Mouse (Mus musculus): Measurements from ENCODE around the gene Tbc1d21. TPM values are rescaled to one million over a fixed set of nuclear protein-coding genes. Genes with fewer than 3 reads are reported as not detected.

Tbc1d21 gene
- polyA plus RNA-seq (2012; rRNA removed) (0.05 TPM in 1 of 2 replicates, not detected in the other), polyA plus RNA-seq (2014; fragmentation: Nextera tagmentation; extraction: Ambion mirVana) (not detected in 2 replicates)

DNA sequence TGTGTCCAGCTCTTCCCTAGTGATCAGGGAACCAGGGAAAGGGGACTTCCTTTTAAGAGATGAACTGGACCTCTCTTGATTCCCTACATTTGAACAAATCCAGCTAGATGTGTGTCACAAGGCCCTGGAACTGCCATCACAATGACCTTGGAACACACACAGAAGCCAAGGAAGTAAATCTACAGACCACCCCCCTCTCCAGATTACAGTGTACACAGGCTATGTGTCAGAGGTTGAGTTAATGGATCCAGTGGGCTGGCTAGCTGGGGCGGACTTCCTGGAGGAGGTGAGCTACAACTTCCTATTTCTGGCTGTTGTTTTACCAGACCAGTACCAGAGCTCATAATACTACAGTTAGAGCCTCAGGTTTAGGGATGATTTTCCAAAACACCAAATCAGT is at the start of gene Tbc1d21:
TSS of gene Tbc1d21 (minus strand) at position 101 of the 400 bp plus-strand sequence.
- no peak within 1 kb of the TSS for H3K27ac ChIP-seq (replicated peaks; ENCODE audit: low read depth, low read length)

DNA sequence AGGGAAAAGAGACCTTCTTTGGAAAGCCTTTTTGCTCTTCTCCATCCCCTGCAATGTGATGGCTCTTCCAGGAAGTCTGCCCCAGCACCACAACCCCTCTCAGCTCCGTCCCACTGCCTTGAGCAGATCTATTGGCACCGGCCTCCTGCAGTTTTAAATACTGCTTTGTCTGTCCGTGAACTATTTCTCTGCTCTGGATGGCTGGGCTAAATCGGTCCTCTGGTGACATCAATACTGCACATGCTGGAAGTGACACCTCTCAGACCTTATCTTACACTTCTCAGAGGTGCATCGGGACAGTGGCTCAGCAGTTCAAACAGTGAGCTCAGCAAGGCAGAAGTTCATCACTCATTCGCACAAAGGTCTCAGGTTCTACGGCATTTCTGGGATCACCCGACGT is 41.3 kb upstream of the Tbc1d21 start:
- Histone ChIP-seq H3K4me1 (ENCODE audit: control insufficient read depth, insufficient read depth, low read length) (no peaks in the 10 kb centered on the region), H3K9ac (ENCODE audit: low read depth, low read length, severe bottlenecking) (no peak overlapping the region), H3K9me3 (ENCODE audit: control insufficient read depth, low read length) (no peaks in the 10 kb centered on the region), H3K27me3 (ENCODE audit: control insufficient read depth, insufficient read depth, low read length) (no peaks in the 10 kb centered on the region), H3K36me3 (ENCODE audit: control insufficient read depth, insufficient read depth, low read length) (no peaks in the 10 kb centered on the region), H3K4me2 (replicated peaks; ENCODE audit: low read depth, low read length, severe bottlenecking) (no peak overlapping the region), H3K4me3 (replicated peaks; ENCODE audit: low read length) (no peak overlapping the region), H3K27ac (replicated peaks; ENCODE audit: low read depth, low read length) (no peak overlapping the region)
- DNase-seq (ENCODE audit: low spot score) (no peak), ATAC-seq (ENCODE audit: low FRiP score, low read depth) (no peak)
- WGBS, result 81% methylated on average over 9 of the region's 9 CpGs
- no peak for TF ChIP-seq POLR2A (IDR thresholded peaks at IDR 0.05; ENCODE audit: borderline replicate concordance, extremely low read depth, insufficient read depth, insufficient read length)

More for the DNA sequence above, at the start of gene Tbc1d21:
- TF ChIP-seq POLR2A (IDR thresholded peaks at IDR 0.05; ENCODE audit: borderline replicate concordance, extremely low read depth, insufficient read depth, insufficient read length), result no peak
- no peaks in the 10 kb centered on the region for H3K9me3 ChIP-seq (ENCODE audit: control insufficient read depth, low read length)
- no peak within 1 kb of the TSS for H3K9ac ChIP-seq (ENCODE audit: low read depth, low read length, severe bottlenecking)
- no peaks in the 10 kb centered on the region for H3K27me3 ChIP-seq (ENCODE audit: control insufficient read depth, insufficient read depth, low read length)
- WGBS, result 95% methylated on average over 1 of the region's 1 CpGs
- no peak for ATAC-seq (ENCODE audit: low FRiP score, low read depth)
- H3K4me1 ChIP-seq (ENCODE audit: control insufficient read depth, insufficient read depth, low read length), result no peaks in the 10 kb centered on the region
- H3K4me3 ChIP-seq (replicated peaks; ENCODE audit: low read length), result no peak within 1 kb of the TSS
- no peak for DNase-seq (ENCODE audit: low spot score)
- no peak within 1 kb of the TSS for H3K4me2 ChIP-seq (replicated peaks; ENCODE audit: low read depth, low read length, severe bottlenecking)
- H3K36me3 ChIP-seq (ENCODE audit: control insufficient read depth, insufficient read depth, low read length), result no peaks in the 10 kb centered on the region

DNA sequence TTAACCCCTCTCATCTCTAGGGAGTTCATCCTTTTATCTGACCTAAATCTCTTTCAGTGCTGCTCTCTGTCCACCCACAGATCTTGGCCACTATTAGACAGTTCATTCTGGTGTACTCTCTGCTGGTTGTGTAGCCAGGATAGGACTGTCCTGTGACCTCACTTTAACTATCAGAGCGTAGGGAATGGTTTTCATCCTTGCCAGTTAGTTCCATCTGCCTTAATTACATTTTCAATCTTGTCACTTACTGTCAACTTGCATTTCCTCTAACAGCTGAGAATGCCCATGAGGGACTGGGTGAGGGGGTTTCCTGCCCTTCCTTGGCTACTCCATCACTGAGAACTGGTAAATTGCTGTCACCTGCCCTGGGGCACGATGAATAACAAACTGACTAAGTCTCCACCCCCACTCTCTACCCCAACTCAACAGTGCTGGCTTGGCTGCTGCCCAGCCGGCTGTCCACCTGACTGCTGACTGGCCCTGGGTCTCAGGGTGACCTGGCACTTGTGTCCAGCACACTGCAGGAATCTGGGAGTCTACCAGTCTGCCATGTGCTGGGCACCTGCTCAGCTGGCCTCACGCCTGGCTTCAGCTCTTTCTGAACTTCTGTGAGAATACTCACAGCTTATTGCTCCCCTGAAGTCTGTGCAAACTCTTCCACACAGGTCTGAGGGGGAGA is 39.9 kb upstream of the Tbc1d21 start:
- ATAC-seq (ENCODE audit: low FRiP score, low read depth), result no peak

DNA sequence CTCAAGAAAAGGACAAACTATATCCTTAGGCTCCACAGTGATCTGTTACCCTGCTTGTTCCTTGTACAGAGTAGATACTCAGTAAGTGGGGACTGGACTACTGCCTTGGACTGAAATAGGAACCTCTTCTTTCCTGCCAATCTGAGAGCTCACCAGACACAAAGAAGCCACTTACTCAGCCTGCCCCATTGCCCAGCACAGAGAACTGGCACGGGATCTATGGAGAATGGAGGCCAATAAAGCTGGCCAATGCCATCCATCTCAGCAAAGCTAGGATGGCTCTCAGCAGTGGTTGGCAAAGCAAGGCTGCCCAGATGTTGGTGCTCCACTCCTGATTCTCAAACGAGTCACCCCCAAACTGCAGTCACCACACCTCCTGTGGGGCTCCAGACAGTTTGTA is 39.0 kb upstream of the Tbc1d21 start:
- H3K9ac ChIP-seq (ENCODE audit: low read depth, low read length, severe bottlenecking), result no peak overlapping the region
- no peaks in the 10 kb centered on the region for H3K4me1 ChIP-seq (ENCODE audit: control insufficient read depth, insufficient read depth, low read length)
- H3K4me3 ChIP-seq (replicated peaks; ENCODE audit: low read length), result no peak overlapping the region
- H3K4me2 ChIP-seq (replicated peaks; ENCODE audit: low read depth, low read length, severe bottlenecking), result no peak overlapping the region
- DNase-seq (ENCODE audit: low spot score), result no peak
- no peak for TF ChIP-seq POLR2A (IDR thresholded peaks at IDR 0.05; ENCODE audit: borderline replicate concordance, extremely low read depth, insufficient read depth, insufficient read length)
- ATAC-seq (ENCODE audit: low FRiP score, low read depth), result no peak
- no peaks in the 10 kb centered on the region for H3K9me3 ChIP-seq (ENCODE audit: control insufficient read depth, low read length)
- no peaks in the 10 kb centered on the region for H3K27me3 ChIP-seq (ENCODE audit: control insufficient read depth, insufficient read depth, low read length)
- no peak overlapping the region for H3K27ac ChIP-seq (replicated peaks; ENCODE audit: low read depth, low read length)
- H3K36me3 ChIP-seq (ENCODE audit: control insufficient read depth, insufficient read depth, low read length), result no peaks in the 10 kb centered on the region
- 71% methylated on average over 2 of the region's 2 CpGs for WGBS

More for the DNA sequence above, 39.9 kb upstream of the Tbc1d21 start:
- H3K9ac ChIP-seq (ENCODE audit: low read depth, low read length, severe bottlenecking), result no peak overlapping the region
- no peaks in the 10 kb centered on the region for H3K9me3 ChIP-seq (ENCODE audit: control insufficient read depth, low read length)
- no peaks in the 10 kb centered on the region for H3K36me3 ChIP-seq (ENCODE audit: control insufficient read depth, insufficient read depth, low read length)
- H3K4me3 ChIP-seq (replicated peaks; ENCODE audit: low read length), result no peak overlapping the region
- no peaks in the 10 kb centered on the region for H3K27me3 ChIP-seq (ENCODE audit: control insufficient read depth, insufficient read depth, low read length)
- no peak overlapping the region for H3K4me2 ChIP-seq (replicated peaks; ENCODE audit: low read depth, low read length, severe bottlenecking)
- H3K27ac ChIP-seq (replicated peaks; ENCODE audit: low read depth, low read length), result no peak overlapping the region
- H3K4me1 ChIP-seq (ENCODE audit: control insufficient read depth, insufficient read depth, low read length), result no peaks in the 10 kb centered on the region
- no peak for DNase-seq (ENCODE audit: low spot score)
- TF ChIP-seq POLR2A (IDR thresholded peaks at IDR 0.05; ENCODE audit: borderline replicate concordance, extremely low read depth, insufficient read depth, insufficient read length), result no peak
- 60% methylated on average over 4 of the region's 4 CpGs for WGBS

DNA sequence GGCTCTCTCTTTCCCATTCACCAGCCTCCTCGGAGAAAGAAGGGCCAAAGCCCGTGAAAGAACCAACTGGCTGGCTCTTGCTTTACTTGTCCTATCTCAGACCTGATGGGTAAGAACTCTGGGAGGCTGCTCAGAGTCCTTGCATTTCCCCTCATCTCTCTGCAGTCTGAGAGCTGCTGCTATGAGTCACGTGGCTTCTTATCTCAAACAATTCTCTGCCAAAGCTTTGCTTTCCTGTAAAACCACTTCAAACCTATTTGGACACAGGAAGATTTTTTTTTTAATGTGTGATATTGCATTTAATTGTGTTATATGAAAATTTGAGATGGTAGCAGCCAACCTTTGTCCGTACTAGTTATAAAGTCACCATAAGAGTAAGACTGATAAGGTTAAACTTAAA is 34.2 kb upstream of the Tbc1d21 start:
- TF ChIP-seq POLR2A (IDR thresholded peaks at IDR 0.05; ENCODE audit: borderline replicate concordance, extremely low read depth, insufficient read depth, insufficient read length), result no peak
- no peaks in the 10 kb centered on the region for H3K9me3 ChIP-seq (ENCODE audit: control insufficient read depth, low read length)
- H3K27me3 ChIP-seq (ENCODE audit: control insufficient read depth, insufficient read depth, low read length), result no peaks in the 10 kb centered on the region
- WGBS, result 60% methylated on average over 4 of the region's 4 CpGs
- H3K4me3 ChIP-seq (replicated peaks; ENCODE audit: low read length), result no peak overlapping the region
- H3K9ac ChIP-seq (ENCODE audit: low read depth, low read length, severe bottlenecking), result no peak overlapping the region
- no peak for ATAC-seq (ENCODE audit: low FRiP score, low read depth)
- no peaks in the 10 kb centered on the region for H3K4me1 ChIP-seq (ENCODE audit: control insufficient read depth, insufficient read depth, low read length)
- no peak for DNase-seq (ENCODE audit: low spot score)
- no peak overlapping the region for H3K27ac ChIP-seq (replicated peaks; ENCODE audit: low read depth, low read length)
- H3K4me2 ChIP-seq (replicated peaks; ENCODE audit: low read depth, low read length, severe bottlenecking), result no peak overlapping the region
- H3K36me3 ChIP-seq (ENCODE audit: control insufficient read depth, insufficient read depth, low read length), result no peaks in the 10 kb centered on the region
